Mouse (Mus musculus): ENCODE results near the gene Prcc.

- TF ChIP-seq CTCF (IDR thresholded peaks at IDR 0.05; ENCODE audit: low read depth) (no peak), EP300 (optimal IDR thresholded peaks at IDR 0.05) (no peak)
Observed at GRCm38 (mm10) chr3:87899266-87899665, 13.9 kb upstream of the Prcc start.
